Mouse (Mus musculus): ENCODE data around the gene Bach2. TPM values are rescaled to one million over a fixed set of nuclear protein-coding genes. Genes with fewer than 3 reads are reported as not detected.

The Bach2 gene
- polyA plus RNA-seq, 1 experiment from 2014 or later = 6.7 TPM

DNA sequence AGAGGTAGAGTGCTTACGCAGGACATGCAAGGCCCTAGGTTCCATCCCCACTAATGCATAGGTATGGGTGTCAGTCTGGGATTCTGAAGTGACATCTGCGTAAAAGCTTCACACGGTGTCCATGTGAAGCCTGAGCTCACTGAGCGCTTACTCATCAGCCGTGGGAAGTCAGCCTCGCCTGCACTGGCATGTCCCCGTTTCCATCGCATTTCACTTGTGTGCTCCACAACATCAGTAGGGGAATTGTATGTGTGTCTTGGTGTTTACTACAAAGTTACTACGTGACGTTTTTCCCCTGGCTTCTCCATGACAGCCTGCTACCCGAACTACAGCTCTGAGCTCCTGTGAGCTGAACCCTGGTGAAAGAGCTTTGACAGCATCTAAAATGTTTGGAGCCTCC lies 191.5 kb downstream of the Bach2 start:
- ATAC-seq (replicated peaks; ENCODE audit: low FRiP score, low TSS enrichment, low read depth) (no peak), DNase-seq (ENCODE audit: low spot score) (no peak)
- no peak overlapping the region for H3K9ac ChIP-seq (ENCODE audit: low read length)
- H3K27ac ChIP-seq (ENCODE audit: low read depth) = no peak overlapping the region
- no peaks in the 10 kb centered on the region for H3K36me3 ChIP-seq (ENCODE audit: control insufficient read depth, insufficient read depth, low read length)
- H3K4me1 ChIP-seq (replicated peaks; ENCODE audit: control insufficient read depth, insufficient read depth, low read length) = peaks cover 8% of the 10 kb centered on the region; the same call in 1 of the 2 replicates
- H3K4me2 ChIP-seq (ENCODE audit: low read length) = no peak overlapping the region
- no peak overlapping the region for H3K4me3 ChIP-seq (ENCODE audit: low read depth, low read length)
- no peaks in the 10 kb centered on the region for H3K27me3 ChIP-seq (replicated peaks; ENCODE audit: control insufficient read depth, insufficient read depth, low read length)
- WGBS = 89% methylated on average over 11 of the region's 11 CpGs
- H3K9me3 ChIP-seq (ENCODE audit: control insufficient read depth, low read length) = no peaks in the 10 kb centered on the region

GRCm38 (mm10) chr4:32430981-32431380 lies 192.4 kb downstream of the Bach2 start:
- WGBS = 46% methylated on average over 7 of the region's 7 CpGs
- 0 out of 2 replicates have a peak overlapping the region, but pooled peaks have one; percentile 18 for H3K4me2 ChIP-seq (ENCODE audit: low read length)
- peak; percentile 60 for DNase-seq (ENCODE audit: low spot score)
- peak; percentile 73 for ATAC-seq (replicated peaks; ENCODE audit: low FRiP score, low TSS enrichment, low read depth)
- no peaks in the 10 kb centered on the region for H3K27me3 ChIP-seq (replicated peaks; ENCODE audit: control insufficient read depth, insufficient read depth, low read length)
- H3K9ac ChIP-seq (ENCODE audit: low read length) = no peak overlapping the region
- no peak overlapping the region; the same call in 1 of the 2 replicates for H3K27ac ChIP-seq (ENCODE audit: low read depth)
- no peaks in the 10 kb centered on the region for H3K9me3 ChIP-seq (ENCODE audit: control insufficient read depth, low read length)
- no peaks in the 10 kb centered on the region for H3K36me3 ChIP-seq (ENCODE audit: control insufficient read depth, insufficient read depth, low read length)
- no peak overlapping the region for H3K4me3 ChIP-seq (ENCODE audit: low read depth, low read length)
- H3K4me1 ChIP-seq (replicated peaks; ENCODE audit: control insufficient read depth, insufficient read depth, low read length) = peaks cover 8% of the 10 kb centered on the region; the same call in 1 of the 2 replicates

- no peaks in the 10 kb centered on the region for H3K27me3 ChIP-seq (replicated peaks; ENCODE audit: control insufficient read depth, insufficient read depth, low read length)
- H3K4me1 ChIP-seq (replicated peaks; ENCODE audit: control insufficient read depth, insufficient read depth, low read length) = peaks cover 8% of the 10 kb centered on the region; the same call in 1 of the 2 replicates
- no peaks in the 10 kb centered on the region for H3K36me3 ChIP-seq (ENCODE audit: control insufficient read depth, insufficient read depth, low read length)
- H3K9me3 ChIP-seq (ENCODE audit: control insufficient read depth, low read length) = no peaks in the 10 kb centered on the region
- WGBS = 36% methylated on average over 10 of the region's 10 CpGs
- DNase-seq (ENCODE audit: low spot score) = no peak
- ATAC-seq (replicated peaks; ENCODE audit: low FRiP score, low TSS enrichment, low read depth) = no peak
- H3K9ac ChIP-seq (ENCODE audit: low read length) = no peak overlapping the region
- no peak overlapping the region for H3K4me3 ChIP-seq (ENCODE audit: low read depth, low read length)
- H3K27ac ChIP-seq (ENCODE audit: low read depth) = no peak overlapping the region
- no peak overlapping the region for H3K4me2 ChIP-seq (ENCODE audit: low read length)
Observed at GRCm38 (mm10) chr4:32432271-32432781, 193.7 kb downstream of the Bach2 start.

- Histone ChIP-seq H3K4me2 (ENCODE audit: low read length) (no peak overlapping the region), H3K9me3 (ENCODE audit: control insufficient read depth, low read length) (no peaks in the 10 kb centered on the region), H3K27me3 (replicated peaks; ENCODE audit: control insufficient read depth, insufficient read depth, low read length) (no peaks in the 10 kb centered on the region), H3K27ac (ENCODE audit: low read depth) (no peak overlapping the region), H3K4me1 (replicated peaks; ENCODE audit: control insufficient read depth, insufficient read depth, low read length) (peaks cover 8% of the 10 kb centered on the region; the same call in 1 of the 2 replicates), H3K4me3 (ENCODE audit: low read depth, low read length) (no peak overlapping the region), H3K9ac (ENCODE audit: low read length) (no peak overlapping the region), H3K36me3 (ENCODE audit: control insufficient read depth, insufficient read depth, low read length) (no peaks in the 10 kb centered on the region)
- ATAC-seq (replicated peaks; ENCODE audit: low FRiP score, low TSS enrichment, low read depth) (no peak), DNase-seq (ENCODE audit: low spot score) (no peak)
- WGBS = 70% methylated on average over 6 of the region's 6 CpGs
Observed at GRCm38 (mm10) chr4:32432945-32433344, 194.3 kb downstream of the Bach2 start.

DNA sequence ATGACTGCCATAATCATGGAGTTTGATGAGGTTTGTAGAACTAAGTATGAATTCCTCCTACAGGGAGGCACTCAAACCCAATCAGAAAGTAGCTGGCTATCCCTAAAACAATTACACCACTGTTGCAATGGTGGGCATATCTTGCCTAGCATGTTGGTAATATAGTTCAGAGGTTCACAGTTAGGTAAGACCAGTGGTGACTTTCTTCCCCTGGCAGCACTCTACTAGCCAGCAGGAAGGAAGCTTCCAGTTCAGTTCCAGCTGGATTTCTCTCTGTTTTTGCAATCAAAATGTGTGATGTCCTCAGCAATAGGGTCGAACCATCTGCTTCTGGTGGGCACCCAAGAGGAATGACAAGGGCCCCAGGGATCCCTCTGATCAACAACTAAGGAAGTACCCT lies 196.0 kb downstream of the Bach2 start:
- no peaks in the 10 kb centered on the region for H3K36me3 ChIP-seq (ENCODE audit: control insufficient read depth, insufficient read depth, low read length)
- H3K4me2 ChIP-seq (ENCODE audit: low read length) = no peak overlapping the region
- no peaks in the 10 kb centered on the region for H3K27me3 ChIP-seq (replicated peaks; ENCODE audit: control insufficient read depth, insufficient read depth, low read length)
- no peak overlapping the region for H3K4me3 ChIP-seq (ENCODE audit: low read depth, low read length)
- WGBS = 88% methylated on average over 1 of the region's 1 CpGs
- DNase-seq (ENCODE audit: low spot score) (no peak), ATAC-seq (replicated peaks; ENCODE audit: low FRiP score, low TSS enrichment, low read depth) (no peak)
- no peaks in the 10 kb centered on the region for H3K9me3 ChIP-seq (ENCODE audit: control insufficient read depth, low read length)
- peaks cover 8% of the 10 kb centered on the region; the same call in 1 of the 2 replicates for H3K4me1 ChIP-seq (replicated peaks; ENCODE audit: control insufficient read depth, insufficient read depth, low read length)
- no peak overlapping the region for H3K27ac ChIP-seq (ENCODE audit: low read depth)
- H3K9ac ChIP-seq (ENCODE audit: low read length) = no peak overlapping the region

GRCm38 (mm10) chr4:32439974-32440739 lies 201.6 kb downstream of the Bach2 start:
- WGBS = 85% methylated on average over 11 of the region's 11 CpGs
- H3K9me3 ChIP-seq (ENCODE audit: control insufficient read depth, low read length) = no peaks in the 10 kb centered on the region
- no peaks in the 10 kb centered on the region for H3K4me1 ChIP-seq (replicated peaks; ENCODE audit: control insufficient read depth, insufficient read depth, low read length)
- no peaks in the 10 kb centered on the region for H3K27me3 ChIP-seq (replicated peaks; ENCODE audit: control insufficient read depth, insufficient read depth, low read length)
- no peak for DNase-seq (ENCODE audit: low spot score)
- no peak overlapping the region for H3K4me3 ChIP-seq (ENCODE audit: low read depth, low read length)
- no peak for ATAC-seq (replicated peaks; ENCODE audit: low FRiP score, low TSS enrichment, low read depth)
- no peaks in the 10 kb centered on the region for H3K36me3 ChIP-seq (ENCODE audit: control insufficient read depth, insufficient read depth, low read length)
- no peak overlapping the region for H3K27ac ChIP-seq (ENCODE audit: low read depth)
- H3K4me2 ChIP-seq (ENCODE audit: low read length) = no peak overlapping the region
- H3K9ac ChIP-seq (ENCODE audit: low read length) = no peak overlapping the region

DNA sequence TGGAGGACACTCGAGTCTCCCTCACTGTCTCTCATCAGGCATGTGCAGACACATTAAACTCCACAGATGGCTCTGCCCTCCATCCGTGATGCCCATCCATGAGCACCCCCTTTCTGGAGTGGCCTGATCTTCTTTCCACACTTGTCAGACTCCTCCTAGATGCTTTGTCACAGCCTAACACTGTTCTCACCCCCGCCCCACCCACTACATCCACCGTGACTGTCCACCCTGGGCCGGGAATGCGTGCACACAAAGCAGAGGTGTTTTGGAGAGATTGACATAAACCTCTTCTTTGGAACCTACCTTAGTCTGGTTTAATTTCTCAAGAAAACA lies 202.1 kb downstream of the Bach2 start:
- WGBS = 78% methylated on average over 6 of the region's 6 CpGs
- no peaks in the 10 kb centered on the region for H3K9me3 ChIP-seq (ENCODE audit: control insufficient read depth, low read length)
- no peak overlapping the region for H3K4me3 ChIP-seq (ENCODE audit: low read depth, low read length)

DNA sequence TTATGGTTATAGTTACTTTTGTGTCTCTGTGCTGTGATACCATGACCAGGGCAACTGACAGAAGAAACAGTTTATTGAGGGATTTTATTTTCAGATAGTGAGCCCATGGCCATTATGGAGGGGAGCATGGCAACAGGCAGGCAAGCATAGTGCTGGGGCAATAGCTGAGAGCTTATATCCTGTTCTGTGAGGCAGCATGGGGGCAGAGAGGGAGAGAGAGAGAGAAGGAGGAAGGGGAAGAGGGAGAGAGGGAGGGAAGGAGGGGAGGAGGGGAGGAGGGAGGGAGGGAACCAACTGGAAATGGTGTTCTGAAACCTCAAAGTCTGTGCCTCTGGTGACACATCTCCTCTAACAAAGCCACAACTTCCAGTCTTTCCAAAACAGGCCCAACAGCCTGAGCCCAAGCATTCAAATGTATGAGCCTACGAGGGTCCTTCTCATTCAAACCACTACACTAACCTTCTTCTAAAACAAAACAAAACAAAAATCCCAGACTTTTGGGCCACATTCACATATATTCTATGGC lies 206.1 kb downstream of the Bach2 start:
- Histone ChIP-seq H3K9ac (ENCODE audit: low read length) (no peak overlapping the region), H3K4me2 (ENCODE audit: low read length) (no peak overlapping the region), H3K27ac (ENCODE audit: low read depth) (no peak overlapping the region), H3K4me3 (ENCODE audit: low read depth, low read length) (no peak overlapping the region), H3K4me1 (replicated peaks; ENCODE audit: control insufficient read depth, insufficient read depth, low read length) (no peaks in the 10 kb centered on the region), H3K36me3 (ENCODE audit: control insufficient read depth, insufficient read depth, low read length) (no peaks in the 10 kb centered on the region), H3K9me3 (ENCODE audit: control insufficient read depth, low read length) (no peaks in the 10 kb centered on the region), H3K27me3 (replicated peaks; ENCODE audit: control insufficient read depth, insufficient read depth, low read length) (no peaks in the 10 kb centered on the region)
- DNase-seq (ENCODE audit: low spot score) (no peak), ATAC-seq (replicated peaks; ENCODE audit: low FRiP score, low TSS enrichment, low read depth) (no peak)
- 90% methylated on average over 1 of the region's 1 CpGs for WGBS

More for the DNA sequence above, 202.1 kb downstream of the Bach2 start:
- Histone ChIP-seq H3K36me3 (ENCODE audit: control insufficient read depth, insufficient read depth, low read length) (no peaks in the 10 kb centered on the region), H3K27me3 (replicated peaks; ENCODE audit: control insufficient read depth, insufficient read depth, low read length) (no peaks in the 10 kb centered on the region), H3K4me1 (replicated peaks; ENCODE audit: control insufficient read depth, insufficient read depth, low read length) (no peaks in the 10 kb centered on the region), H3K4me2 (ENCODE audit: low read length) (no peak overlapping the region), H3K27ac (ENCODE audit: low read depth) (no peak overlapping the region), H3K9ac (ENCODE audit: low read length) (no peak overlapping the region)
- DNase-seq (ENCODE audit: low spot score) (no peak), ATAC-seq (replicated peaks; ENCODE audit: low FRiP score, low TSS enrichment, low read depth) (no peak)

DNA sequence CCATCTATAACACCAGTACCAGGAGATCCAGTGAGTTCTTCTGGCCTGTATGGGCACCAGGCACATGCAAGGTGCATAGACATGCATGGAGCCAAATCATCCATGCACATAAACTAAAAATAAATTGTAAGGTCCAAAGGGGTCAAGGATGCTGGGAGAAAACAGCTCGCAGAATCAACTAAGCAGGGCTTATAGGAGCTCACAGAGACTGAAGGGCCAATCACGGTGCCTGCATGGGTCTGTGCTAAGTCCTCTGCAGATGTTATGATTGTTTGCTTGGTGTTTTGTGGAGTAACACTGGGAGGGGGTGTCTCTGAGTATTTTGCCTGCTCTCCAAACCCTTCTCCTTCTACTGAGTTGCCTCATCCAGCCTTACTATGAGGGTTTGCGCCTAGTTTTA lies 209.2 kb downstream of the Bach2 start:
- Histone ChIP-seq H3K9me3 (ENCODE audit: control insufficient read depth, low read length) (no peaks in the 10 kb centered on the region), H3K4me3 (ENCODE audit: low read depth, low read length) (no peak overlapping the region), H3K4me2 (ENCODE audit: low read length) (no peak overlapping the region), H3K9ac (ENCODE audit: low read length) (no peak overlapping the region), H3K4me1 (replicated peaks; ENCODE audit: control insufficient read depth, insufficient read depth, low read length) (no peaks in the 10 kb centered on the region), H3K36me3 (ENCODE audit: control insufficient read depth, insufficient read depth, low read length) (no peaks in the 10 kb centered on the region), H3K27ac (ENCODE audit: low read depth) (no peak overlapping the region), H3K27me3 (replicated peaks; ENCODE audit: control insufficient read depth, insufficient read depth, low read length) (no peaks in the 10 kb centered on the region)
- ATAC-seq (replicated peaks; ENCODE audit: low FRiP score, low TSS enrichment, low read depth) = no peak
- 93% methylated on average over 3 of the region's 3 CpGs for WGBS
- DNase-seq (ENCODE audit: low spot score) = no peak

Measured in intestine, embryonic 14.5 days (tissue).